In genomic region chr3:84038981-84039645, GRCm38 (mm10) we compare ENCODE assay signal across 8 mouse cellular contexts. TPM values are rescaled to one million over a fixed set of nuclear protein-coding genes. Genes with fewer than 3 reads are reported as not detected.
A peak's percentile ranks its signal among the peaks of the same experiment; 100 is the strongest.
DNase-seq lines count a peak whose midpoint lies in the region; ATAC-seq and TF ChIP-seq lines count a peak whose summit lies in the region.

No protein-coding gene starts in this region.

- peaks cover 36% of the 10 kb centered on the region for H3K79me2 ChIP-seq in MEL (ENCODE audit: control insufficient read depth, insufficient read depth, low read length, poor library complexity)

- no peak for TF ChIP-seq RAD21 in MEL (IDR thresholded peaks at IDR 0.05; ENCODE audit: low read depth, low read length)

- ATAC-seq in lung, embryonic 16.5 days (ENCODE audit: low read depth): peak; percentile 32
- ATAC-seq in neural tube, embryonic 15.5 days (ENCODE audit: low FRiP score): peak; percentile 33

- H3K27ac ChIP-seq in MEL (ENCODE audit: control insufficient read depth, low read depth, low read length): peak overlapping the region; percentile 74
- peak overlapping the region; percentile 99 for H3K27ac ChIP-seq in forebrain, embryonic 10.5 days
- H3K27ac ChIP-seq in lung, embryonic 16.5 days (ENCODE audit: low read length): peak overlapping the region; percentile 96
- H3K27ac ChIP-seq in neural tube, embryonic 15.5 days (replicated peaks): peak overlapping the region; percentile 93

- no peaks in the 10 kb centered on the region for H3K9me3 ChIP-seq in MEL (replicated peaks; ENCODE audit: insufficient read depth, low read length)
- no peaks in the 10 kb centered on the region for H3K9me3 ChIP-seq in forebrain, embryonic 10.5 days
- no peaks in the 10 kb centered on the region for H3K9me3 ChIP-seq in lung, embryonic 16.5 days (ENCODE audit: control insufficient read depth, low read length)
- H3K9me3 ChIP-seq in neural tube, embryonic 15.5 days (replicated peaks): no peaks in the 10 kb centered on the region

- no peak for TF ChIP-seq CTCF in MEL (IDR thresholded peaks at IDR 0.05 in 2 of 3, conservative IDR thresholded peaks at IDR 0.05 in 1 of 3; ENCODE audit: control insufficient read depth in 1 of 3, insufficient read depth in 1 of 3, low read depth in 2 of 3, low read length in 3 of 3, poor library complexity in 1 of 3, severe bottlenecking in 1 of 3)
- no peak for TF ChIP-seq CTCF in brain, embryonic 14.5 days (IDR thresholded peaks at IDR 0.05; ENCODE audit: borderline replicate concordance, extremely low read depth, insufficient read depth, insufficient read length)

- H3K4me2 ChIP-seq in lung, embryonic 16.5 days (ENCODE audit: low read depth, low read length): peak overlapping the region; percentile 97
- H3K4me2 ChIP-seq in neural tube, embryonic 15.5 days: peak overlapping the region; percentile 87

- H3K4me3 ChIP-seq in MEL (ENCODE audit: control insufficient read depth in 1 of 2, insufficient read depth in 1 of 2, low read depth in 2 of 2, low read length in 2 of 2): peak overlapping the region; percentile 74 to 96
- H3K4me3 ChIP-seq in forebrain, embryonic 10.5 days: peak overlapping the region; percentile 93
- H3K4me3 ChIP-seq in lung, embryonic 16.5 days (ENCODE audit: low read length): peak overlapping the region; percentile 98
- peak overlapping the region; percentile 65 for H3K4me3 ChIP-seq in neural tube, embryonic 15.5 days (replicated peaks)

- H3K27me3 ChIP-seq in MEL (ENCODE audit: control insufficient read depth in 1 of 2, insufficient read depth in 2 of 2, low read length in 2 of 2): no peaks in the 10 kb centered on the region
- H3K27me3 ChIP-seq in forebrain, embryonic 10.5 days (ENCODE audit: poor library complexity, severe bottlenecking): peaks cover 12% of the 10 kb centered on the region
- no peaks in the 10 kb centered on the region for H3K27me3 ChIP-seq in lung, embryonic 16.5 days (ENCODE audit: control insufficient read depth, insufficient read depth, low read depth, low read length)
- no peaks in the 10 kb centered on the region for H3K27me3 ChIP-seq in neural tube, embryonic 15.5 days (replicated peaks)

- peak overlapping the region; percentile 91 for H3K9ac ChIP-seq in MEL (ENCODE audit: control insufficient read depth, low read depth, low read length, poor library complexity, severe bottlenecking)
- peak overlapping the region; percentile 96 for H3K9ac ChIP-seq in lung, embryonic 16.5 days (ENCODE audit: low read length)
- peak overlapping the region; percentile 89 for H3K9ac ChIP-seq in neural tube, embryonic 15.5 days (replicated peaks)

- intact Hi-C loops in heart, postnatal 10 days (cut with DNase I): loop anchor here (2.0 to 5.0 kb wide), 4 partner anchors 46 to 118 kb away; partner anchors contain the start of gene Mnd1

- peaks cover 22 to 42% of the 10 kb centered on the region in 2 experiments for H3K4me1 ChIP-seq in MEL (ENCODE audit: control insufficient read depth in 1 of 2, insufficient read depth in 2 of 2, low read length in 2 of 2)
- peaks cover 53% of the 10 kb centered on the region for H3K4me1 ChIP-seq in forebrain, embryonic 10.5 days
- H3K4me1 ChIP-seq in lung, embryonic 16.5 days (replicated peaks; ENCODE audit: control insufficient read depth, insufficient read depth, low read length): peaks cover 20% of the 10 kb centered on the region
- H3K4me1 ChIP-seq in neural tube, embryonic 15.5 days: peaks cover 47% of the 10 kb centered on the region

- DNase-seq in MEL (ENCODE audit: low read depth, low spot score): peak; percentile 86
- DNase-seq in brain, embryonic 14.5 days (ENCODE audit: low read depth): peak; percentile 69
- DNase-seq in forebrain, embryonic 10.5 days (ENCODE audit: extremely low spot score, low spot score): peak; percentile 61
- DNase-seq in heart, postnatal 10 days: peak; percentile 59 to 64
- peak; percentile 54 to 82 for DNase-seq in kidney, postnatal 25 days
- DNase-seq in thymus, postnatal 36 days: peak; percentile 76 to 78

- no peak for TF ChIP-seq EP300 in MEL (IDR thresholded peaks at IDR 0.05; ENCODE audit: low read depth in 1 of 2, low read length in 2 of 2)

- H3K36me3 ChIP-seq in MEL (ENCODE audit: control insufficient read depth in 1 of 2, insufficient read depth in 2 of 2, low read length in 2 of 2): peaks cover 0 to 60% of the 10 kb centered on the region in 2 experiments; a peak in 2 of 4 replicates
- peaks cover 28% of the 10 kb centered on the region for H3K36me3 ChIP-seq in forebrain, embryonic 10.5 days (replicated peaks)
- no peaks in the 10 kb centered on the region for H3K36me3 ChIP-seq in lung, embryonic 16.5 days (ENCODE audit: control insufficient read depth, insufficient read depth, low read length)
- H3K36me3 ChIP-seq in neural tube, embryonic 15.5 days: no peaks in the 10 kb centered on the region

- under 1% methylated on average over 42 of the region's 42 CpGs for WGBS in forebrain, embryonic 10.5 days
- under 1% methylated on average over 42 of the region's 42 CpGs for WGBS in lung, embryonic 16.5 days
- under 1% methylated on average over 42 of the region's 42 CpGs for WGBS in neural tube, embryonic 15.5 days

- TF ChIP-seq POLR2A in MEL (IDR thresholded peaks at IDR 0.05; ENCODE audit: control insufficient read depth in 1 of 2, insufficient read depth in 1 of 2, low read depth in 1 of 2, low read length in 2 of 2, poor library complexity in 1 of 2): no peak
- no peak for TF ChIP-seq POLR2A in brain, embryonic 14.5 days (IDR thresholded peaks at IDR 0.05; ENCODE audit: borderline replicate concordance, extremely low read depth, insufficient read depth, insufficient read length, poor library complexity, severe bottlenecking)

TF ChIP-seq in MEL, 35 proteins besides CTCF, POLR2A, EP300 and RAD21:
- TF ChIP-seq MAZ (IDR thresholded peaks at IDR 0.05; ENCODE audit: low read depth, low read length) (peak; percentile 33; the same call in 1 of the 2 replicates), USF1 (IDR thresholded peaks at IDR 0.05; ENCODE audit: low read depth, low read length) (peak; percentile 51), SIN3A (IDR thresholded peaks at IDR 0.05; ENCODE audit: low read length) (peak; percentile 66; the same call in 1 of the 2 replicates), MAX (IDR thresholded peaks at IDR 0.05; ENCODE audit: low read length) (peak; percentile 76), MYC (IDR thresholded peaks at IDR 0.05; ENCODE audit: low read depth, low read length) (peak; percentile 37; the same call in 1 of the 2 replicates), ETS1 (IDR thresholded peaks at IDR 0.05; ENCODE audit: low read depth, low read length) (peak; percentile 7; the same call in 1 of the 2 replicates), USF2 (IDR thresholded peaks at IDR 0.05; ENCODE audit: borderline replicate concordance in 1 of 2, insufficient read depth in 1 of 2, low read depth in 1 of 2, low read length in 2 of 2) (no peak), MXI1 (IDR thresholded peaks at IDR 0.05; ENCODE audit: low read depth, low read length) (peak; percentile 65), RCOR1 (IDR thresholded peaks at IDR 0.05; ENCODE audit: low read depth, low read length) (no peak), UBTF (IDR thresholded peaks at IDR 0.05; ENCODE audit: borderline replicate concordance, insufficient read depth, low read depth, low read length) (no peak)

RNA-seq across cellular contexts. Expression of gene Tmem131l, which starts 0.9 kb away (rescaled TPM):
- total RNA-seq in MEL (2012; rRNA removed): 9.6 and 10.9 TPM in 2 replicates
- polyA plus RNA-seq in MEL (2012; ENCODE audit: insufficient read depth in 1 of 2, insufficient read length in 2 of 2, low read depth in 1 of 2, low replicate concordance in 2 of 2, missing spikeins in 1 of 2): 10 to 100 TPM in 1 of 2 experiments, not detected in 1; 39.6 TPM
- polyA plus RNA-seq in brain, embryonic 14.5 days (2012; rRNA removed): 103 and 129 TPM in 2 replicates
- polyA plus RNA-seq in forebrain, embryonic 10.5 days (2016; fragmentation: Nextera tagmentation; extraction: Ambion mirVana): 64.6 and 74.8 TPM in 2 replicates
- 10 to 100 TPM; 31.4 to 32.6 TPM for total RNA-seq in heart, postnatal 10 days (2021)
- polyA plus RNA-seq in lung, embryonic 16.5 days (2015; fragmentation: Nextera tagmentation; extraction: Ambion mirVana): 46.4 and 47.0 TPM in 2 replicates
- 43.0 and 71.5 TPM in 2 replicates for polyA plus RNA-seq in neural tube, embryonic 15.5 days (2015; fragmentation: Nextera tagmentation; extraction: Ambion mirVana)

Comparison
In these comparisons a context has a peak if more than half of its experiments do, and no peak if none do; other contexts are left out.
1. Peak in every context shown above with its lines: DNase-seq, ATAC-seq, H3K4me3 ChIP-seq and H3K27ac ChIP-seq.